Mouse (Mus musculus) olfactory bulb, adult 2 months (tissue): Measurements from ENCODE around the gene Mapkapk2.

Source experiments
- CTCF ChIP-seq: fragments of 200-500 bp; IDR thresholded peaks from 2 replicates; pipeline ENCODE4 v1.5.1; 2012; ENCODE audit warnings: low read depth, mild to moderate bottlenecking, low read length, moderate library complexity; ENCODE audit not compliant: insufficient read depth
- POLR2A ChIP-seq: fragments of 200-500 bp; IDR thresholded peaks from 2 replicates; pipeline ENCODE4 v1.6.1; 2012; ENCODE audit warnings: mild to moderate bottlenecking, low read depth, low read length, moderate library complexity; ENCODE audit not compliant: insufficient read depth

DNA sequence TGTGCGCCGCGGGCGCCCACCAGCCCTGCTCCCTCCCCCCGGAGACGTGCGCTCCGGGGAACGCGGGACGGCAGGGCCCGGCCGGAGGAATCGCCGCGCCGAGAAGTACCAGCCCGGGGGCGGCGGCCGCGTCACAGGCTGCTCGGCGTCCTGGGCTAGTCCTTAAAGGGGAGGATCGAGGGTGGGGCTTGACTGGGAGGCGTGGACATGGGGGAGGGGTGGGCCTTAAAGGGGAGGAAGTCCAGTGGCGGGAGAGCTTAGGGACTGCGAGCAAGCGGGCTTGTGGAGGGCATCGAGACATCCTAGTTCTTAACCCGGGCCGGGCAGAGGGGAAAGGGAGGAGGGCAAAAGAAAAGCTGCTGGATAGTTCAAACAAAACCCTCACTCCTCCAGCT, at the start of gene Mapkapk2:
- TF ChIP-seq POLR2A (peak; percentile 59; the same call in 1 of the 2 replicates), CTCF (no peak)
